Mouse (Mus musculus) right cerebral cortex, postnatal 10 days (tissue): ENCODE data around the gene Daam1.

ENCODE experiments used
- DNase-seq, 2 experiments: peaks; one replicate each; pipeline ENCODE4 v3.0.0; 2021; ENCODE audit warnings: low spot score in 2 of 2

Gene Daam1

DNA sequence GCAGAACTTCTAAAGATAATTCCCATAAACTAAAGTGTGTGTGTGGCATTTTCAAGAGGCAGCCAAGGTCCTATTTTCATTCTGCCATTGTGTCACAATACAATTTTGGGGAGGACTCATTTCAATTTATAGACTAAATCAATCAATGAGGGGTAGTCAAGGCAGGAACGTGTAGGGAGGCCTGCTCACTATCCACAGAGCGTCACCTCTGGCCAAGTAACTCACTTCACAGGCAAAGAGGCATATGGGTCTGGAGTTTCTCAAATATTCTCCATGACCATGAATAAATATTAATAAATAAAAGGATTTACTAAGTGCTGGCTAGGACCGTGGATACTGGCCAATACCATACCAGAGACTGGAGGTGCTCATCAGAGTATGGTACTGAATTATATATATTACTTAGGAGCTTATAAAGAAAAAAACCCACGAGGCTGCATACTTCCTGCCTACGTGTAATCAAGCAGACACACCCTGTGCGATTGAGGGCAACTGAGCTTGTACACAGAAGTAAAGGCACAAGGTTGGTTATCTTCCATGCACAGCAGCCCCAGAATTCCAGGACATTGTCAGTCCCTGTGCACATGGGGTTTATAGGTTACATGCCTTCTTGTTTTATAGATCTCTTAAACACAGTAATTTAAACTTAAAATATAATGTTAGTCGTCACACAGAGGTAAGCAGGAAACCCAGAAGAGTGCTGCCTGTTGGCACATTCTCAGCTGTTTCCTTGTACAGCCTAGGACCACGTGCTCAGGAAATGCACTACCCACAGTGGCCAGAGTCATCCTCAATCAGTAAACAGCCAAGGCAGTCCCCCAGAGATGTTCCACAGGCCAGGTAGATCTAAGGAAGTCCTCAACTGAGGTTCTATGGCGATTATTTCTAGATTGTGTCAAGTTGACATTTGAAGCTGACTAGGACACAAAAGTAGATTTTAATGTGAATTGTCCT lies 101.8 kb downstream of the Daam1 start:
- DNase-seq = no peak

GRCm38 (mm10) chr12:71933989-71934645 lies 103.2 kb downstream of the Daam1 start:
- DNase-seq = peak; percentile 50 to 61

GRCm38 (mm10) chr12:71936636-71937035 lies 105.8 kb downstream of the Daam1 start:
- DNase-seq = no peak

DNA sequence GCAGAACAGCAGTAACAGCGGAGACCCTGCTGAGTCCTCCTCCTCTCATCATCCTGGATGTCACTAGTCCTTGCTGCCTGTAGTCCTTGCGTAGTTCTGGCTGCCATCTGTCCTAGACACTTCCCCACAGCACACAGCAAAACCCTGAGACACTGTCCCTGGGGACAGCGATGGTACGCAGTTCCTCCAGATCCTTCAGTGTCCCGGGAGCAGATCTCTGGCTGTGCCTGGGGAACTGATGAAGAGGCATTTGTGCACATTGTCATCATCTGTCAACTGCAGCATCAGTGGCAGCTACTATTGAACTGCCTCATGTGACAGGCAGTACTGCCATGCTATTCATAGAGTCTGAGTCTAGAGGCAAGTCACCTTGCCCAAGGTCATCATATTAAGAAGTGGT lies 107.6 kb downstream of the Daam1 start:
- no peak for DNase-seq

- DNase-seq = no peak
Observed at GRCm38 (mm10) chr12:71941290-71941689, 110.4 kb downstream of the Daam1 start.

DNA sequence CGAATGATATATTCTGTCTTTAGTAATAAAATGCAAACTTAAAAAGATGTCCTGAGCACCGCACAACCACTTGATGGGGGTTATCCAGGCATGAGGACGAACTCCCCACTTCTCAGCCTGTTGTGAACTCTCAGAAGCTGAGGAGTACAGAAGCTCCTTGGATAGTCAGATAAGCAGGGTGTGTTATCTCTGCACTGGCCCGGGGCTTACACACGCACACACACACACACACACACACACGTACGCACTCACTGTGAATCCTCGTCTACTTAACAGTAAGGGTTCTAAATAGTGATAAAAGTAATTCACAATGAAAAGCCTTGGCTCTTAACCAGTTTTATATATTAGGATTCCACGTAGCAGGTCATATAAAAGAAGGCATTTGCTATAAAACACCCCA lies 112.2 kb downstream of the Daam1 start:
- no peak for DNase-seq

DNA sequence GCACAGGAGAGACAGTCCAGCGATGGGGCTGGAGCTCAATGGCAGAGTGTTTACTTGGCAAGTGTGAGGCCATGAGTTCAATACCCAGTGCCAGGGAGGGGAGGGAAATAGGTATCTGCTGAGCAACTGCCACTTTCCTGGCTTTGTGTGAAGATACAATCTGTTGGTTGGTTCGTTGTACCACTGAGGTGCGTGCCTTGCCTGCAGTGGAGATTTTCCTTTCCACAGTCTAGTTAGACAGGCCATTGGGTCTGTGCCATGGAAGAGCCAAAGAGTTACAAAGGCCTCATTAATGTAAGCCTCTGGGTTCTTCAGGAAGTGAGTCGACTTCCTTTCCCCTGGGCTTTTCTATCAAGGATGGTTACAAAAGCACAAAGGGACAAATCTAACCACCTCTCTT lies 112.8 kb downstream of the Daam1 start:
- DNase-seq = no peak

DNA sequence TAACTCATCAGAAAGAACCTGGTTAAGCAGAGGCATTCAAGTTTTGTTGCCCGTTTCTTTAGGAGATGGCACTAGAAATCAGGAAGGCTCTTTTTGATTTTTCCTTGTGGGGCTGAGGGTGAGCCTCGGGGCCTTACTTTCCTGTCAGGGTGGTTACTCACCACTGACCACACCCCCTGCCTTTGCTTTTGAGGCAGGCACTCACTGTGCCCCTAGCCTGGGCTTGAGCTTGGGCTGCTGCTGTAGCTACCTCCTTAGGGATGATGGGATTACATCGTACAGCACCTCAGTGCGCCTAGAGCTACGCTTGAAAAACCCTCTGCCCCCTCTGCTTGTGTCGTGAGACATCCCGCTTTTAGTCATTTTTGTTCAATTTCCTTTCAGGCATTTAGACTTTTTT lies 115.0 kb downstream of the Daam1 start:
- no peak for DNase-seq

DNA sequence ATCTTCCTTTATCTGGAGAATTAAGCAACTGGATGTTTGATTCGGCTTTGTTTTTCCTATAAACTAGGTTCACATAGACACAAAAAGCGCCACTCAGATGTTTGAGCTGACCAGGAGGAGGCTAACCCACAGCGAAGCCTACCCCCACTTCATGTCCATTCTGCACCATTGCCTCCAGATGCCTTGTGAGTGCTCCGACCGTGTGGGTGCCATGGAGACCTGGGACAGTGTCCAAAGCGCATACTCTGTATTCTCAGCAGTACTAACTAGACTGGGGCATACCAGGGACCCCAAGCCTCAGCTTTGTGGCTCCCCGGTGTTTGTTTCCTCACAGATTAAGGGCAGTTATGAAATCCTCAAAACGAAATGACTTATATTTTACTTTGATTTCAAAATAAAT lies 115.6 kb downstream of the Daam1 start:
- DNase-seq = peak in 1 of 2 experiments; percentile 58

- no peak for DNase-seq
Observed at GRCm38 (mm10) chr12:71948972-71949371, 118.1 kb downstream of the Daam1 start.

GRCm38 (mm10) chr12:71949606-71950005 lies 118.7 kb downstream of the Daam1 start:
- no peak for DNase-seq

- no peak for DNase-seq
Observed at GRCm38 (mm10) chr12:71950095-71950877, 119.4 kb downstream of the Daam1 start.

- DNase-seq = peak; percentile 52 to 86
Observed at GRCm38 (mm10) chr12:71954180-71954935, 123.5 kb downstream of the Daam1 start.

DNA sequence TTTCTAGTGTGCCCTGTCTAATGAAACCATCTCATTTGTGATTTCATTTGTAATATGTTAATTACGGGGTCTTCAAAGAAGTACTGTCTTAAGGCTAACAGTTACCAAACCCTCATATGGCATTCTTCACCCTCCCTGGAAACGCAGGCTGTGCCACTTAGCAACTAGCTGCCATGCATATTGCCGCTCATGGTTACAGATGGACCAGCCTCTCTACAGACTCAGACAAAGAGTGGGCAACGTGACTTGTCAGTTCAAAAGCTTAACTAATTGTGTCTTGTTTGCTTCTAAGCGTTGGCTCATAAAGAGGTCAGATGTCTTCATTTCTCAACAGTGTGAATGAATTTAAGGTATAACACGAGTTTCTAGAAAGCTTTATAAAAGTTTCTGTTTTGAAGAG lies 126.1 kb downstream of the Daam1 start:
- no peak for DNase-seq

DNA sequence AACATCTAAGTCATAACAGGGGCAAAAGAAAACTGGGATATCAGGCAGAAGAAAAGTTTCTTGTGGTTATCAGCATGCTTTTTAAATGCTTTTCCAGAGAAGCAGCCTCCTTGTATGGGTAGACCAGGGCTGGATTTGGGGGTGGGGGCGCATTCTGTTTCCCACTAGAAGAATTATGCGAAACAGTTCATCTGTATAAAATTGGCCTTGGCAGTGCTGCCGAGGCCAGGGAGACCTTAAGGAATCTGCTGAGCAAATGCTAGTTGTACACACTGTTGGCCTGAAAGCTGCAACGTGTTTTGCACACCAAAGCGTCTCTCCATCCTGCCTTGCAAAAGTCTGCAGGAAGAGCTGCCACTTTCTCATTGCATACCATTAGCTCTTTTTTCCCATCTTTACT lies 126.6 kb downstream of the Daam1 start:
- peak; percentile 53 to 71 for DNase-seq

GRCm38 (mm10) chr12:71959351-71959991 lies 128.6 kb downstream of the Daam1 start:
- no peak for DNase-seq

DNA sequence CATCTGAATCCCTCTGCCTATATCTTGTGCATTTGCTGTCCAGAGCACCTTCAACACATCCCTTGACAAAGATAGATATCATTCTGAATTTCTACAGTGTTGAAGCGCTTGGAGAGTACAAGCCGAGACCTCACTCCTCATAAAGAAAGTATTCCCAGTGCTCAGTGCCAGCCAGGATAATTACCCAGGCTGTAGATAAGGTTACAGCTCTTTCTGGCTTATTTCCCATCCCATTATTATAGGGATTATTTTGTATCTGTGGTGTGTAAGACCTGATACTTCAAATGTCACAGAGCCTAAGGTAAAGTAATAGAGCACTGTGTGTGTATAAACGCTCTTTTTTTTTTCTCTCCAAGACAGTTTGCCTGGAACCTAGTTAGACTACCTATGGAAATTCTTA lies 130.8 kb downstream of the Daam1 start:
- DNase-seq = no peak

DNA sequence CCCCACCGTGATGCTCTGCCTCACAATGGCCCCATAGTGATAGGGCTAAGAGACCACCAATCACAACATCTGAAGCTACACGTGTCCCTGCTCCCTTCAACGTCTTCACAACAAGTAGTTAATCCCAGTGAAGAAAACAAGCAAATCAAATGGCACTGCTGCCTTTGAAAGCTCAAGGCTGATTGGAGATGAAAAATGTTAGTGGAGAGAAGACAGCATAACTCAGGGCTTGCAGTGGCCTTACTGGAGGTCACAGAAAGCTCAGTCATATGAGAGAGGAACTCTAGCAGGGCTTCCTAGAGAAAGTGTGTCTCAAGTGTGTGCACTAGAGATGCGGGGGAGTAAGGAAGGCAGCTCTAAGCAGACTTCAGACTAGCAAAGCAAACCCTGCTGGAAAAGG lies 131.7 kb downstream of the Daam1 start:
- no peak for DNase-seq

DNA sequence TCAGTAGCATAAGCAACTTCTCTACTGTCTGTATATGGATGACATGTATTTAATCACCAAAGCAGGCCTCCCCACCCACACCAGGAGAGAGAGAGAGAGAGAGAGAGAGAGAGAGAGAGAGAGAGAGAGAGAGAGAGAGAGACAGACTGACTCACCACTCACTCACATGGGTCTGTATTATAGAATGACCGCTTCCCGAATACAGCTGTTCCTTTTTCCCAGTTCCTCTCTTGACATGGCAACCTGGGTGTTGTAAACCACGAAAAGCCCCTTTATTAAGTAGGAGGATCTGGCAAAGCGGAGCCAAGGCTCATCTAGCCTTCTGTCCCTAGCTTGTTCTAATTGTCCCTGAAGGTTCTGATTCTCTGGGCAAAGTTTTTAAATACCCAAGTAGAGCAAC lies 137.7 kb downstream of the Daam1 start:
- DNase-seq = no peak

DNA sequence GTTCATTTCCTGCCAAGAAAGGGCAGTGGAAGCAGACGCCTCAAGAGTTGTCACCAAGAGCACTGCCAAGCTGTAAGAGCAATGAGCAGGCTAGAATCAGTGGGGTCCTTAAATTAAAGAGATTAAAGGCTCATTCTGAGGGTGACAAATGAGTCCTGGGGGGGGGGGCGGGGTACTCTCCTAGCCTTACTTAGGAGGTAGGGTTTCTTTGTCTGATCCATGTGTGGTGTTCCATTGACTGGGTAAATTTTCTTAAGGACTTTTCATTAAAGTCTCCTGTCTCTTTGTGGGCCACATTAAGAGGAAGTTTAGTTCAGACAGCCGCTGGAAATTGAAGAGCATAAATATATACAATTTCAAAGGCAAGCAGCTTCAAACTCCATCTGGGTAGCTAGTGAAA lies 138.1 kb downstream of the Daam1 start:
- no peak for DNase-seq

GRCm38 (mm10) chr12:71969439-71969838 lies 138.6 kb downstream of the Daam1 start:
- DNase-seq = no peak
